Mouse (Mus musculus) heart, embryonic 11.5 days (tissue): ENCODE results near the gene Prss44. TPM values are rescaled to one million over a fixed set of nuclear protein-coding genes. Genes with fewer than 3 reads are reported as not detected.
"Not testable (repeated sequence)": the region's sequence is repeated elsewhere in the genome, so short reads cannot be mapped to it uniquely, and the experiment has no call there.

ENCODE experiments used
- ATAC-seq: fragments of 200-750 bp; cut with Nextera tagmentation; replicated peaks from 2 replicates; pipeline ENCODE4 v1.8.0; 2017; ENCODE audit warnings: moderate library complexity; ENCODE audit not compliant: insufficient number of reproducible peaks, low FRiP score, low TSS enrichment
- H3K27ac ChIP-seq: fragments of 300-500 bp; sonication (generic); 2 replicates; pipeline ENCODE4 v1.5.1; 2014; ENCODE audit warnings: mild to moderate bottlenecking, low read depth, low read length
- H3K27me3 ChIP-seq: fragments of 300-500 bp; sonication (generic); 2 replicates; pipeline ENCODE4 v1.6.1; 2014; ENCODE audit warnings: mild to moderate bottlenecking, low read length, mixed read lengths; ENCODE audit not compliant: control insufficient read depth, insufficient read depth
- H3K36me3 ChIP-seq: fragments of 300-500 bp; sonication (generic); 2 replicates; pipeline ENCODE4 v1.6.1; 2014; ENCODE audit warnings: mild to moderate bottlenecking, low read length, moderate library complexity, mixed read lengths; ENCODE audit not compliant: control insufficient read depth, insufficient read depth
- H3K4me1 ChIP-seq: fragments of 300-500 bp; sonication (generic); 2 replicates; pipeline ENCODE4 v1.6.1; 2014; ENCODE audit warnings: low read length; ENCODE audit not compliant: control insufficient read depth, insufficient read depth
- H3K4me2 ChIP-seq: fragments of 300-500 bp; sonication (generic); 2 replicates; pipeline ENCODE4 v1.6.1; 2014; ENCODE audit warnings: mild to moderate bottlenecking, moderate library complexity
- H3K4me3 ChIP-seq: fragments of 300-500 bp; sonication (generic); 2 replicates; pipeline ENCODE4 v1.5.1; 2014; ENCODE audit warnings: low read depth, low read length
- H3K9ac ChIP-seq: fragments of 300-500 bp; sonication (generic); 2 replicates; pipeline ENCODE4 v1.6.1; 2014; ENCODE audit warnings: mild to moderate bottlenecking, low read depth, low read length, moderate library complexity
- H3K9me3 ChIP-seq: fragments of 300-500 bp; sonication (generic); replicated peaks from 2 replicates; pipeline ENCODE4 v1.6.1; 2016; ENCODE audit warnings: low read length; ENCODE audit not compliant: control insufficient read depth
- WGBS: fragments of 180-500 bp; shearing (Covaris S2); extraction: QIAGEN DNeasy Blood & Tissue Kit; methylation state at CpG from one replicate; pipeline ENCODE4 v1.1.7; 2014; ENCODE audit not compliant: insufficient replicate concordance; 5-methylcytosine and 5-hydroxymethylcytosine counted together
- polyA plus RNA-seq: library from polyadenylated mRNA; unstranded; fragments of >200 nt; fragmentation: Nextera tagmentation; extraction: Ambion mirVana; gene quantifications from 2 replicates; pipeline ENCODE4 v1.2.1, GENCODE M21; 2014

The Prss44 gene
- polyA plus RNA-seq, 1 experiment from 2014 or later: not detected

- not testable (repeated sequence) for H3K27ac ChIP-seq, H3K4me1 ChIP-seq, ATAC-seq, H3K4me3 ChIP-seq, H3K9ac ChIP-seq, H3K27me3 ChIP-seq, H3K36me3 ChIP-seq, H3K4me2 ChIP-seq, H3K9me3 ChIP-seq
Measured at GRCm38 (mm10) chr9:110820546-110820945, 6.8 kb downstream of the Prss44 start.

- Histone ChIP-seq H3K27ac (no peak overlapping the region), H3K4me1 (no peaks in the 10 kb centered on the region), H3K9ac (no peak overlapping the region), H3K27me3 (peaks cover 2% of the 10 kb centered on the region; the same call in 1 of the 2 replicates), H3K4me3 (no peak overlapping the region), H3K36me3 (no peaks in the 10 kb centered on the region), H3K9me3 (no peaks in the 10 kb centered on the region), H3K4me2 (no peak overlapping the region)
- 78% methylated on average over 7 of the region's 7 CpGs for WGBS
- ATAC-seq: no peak
Measured at GRCm38 (mm10) chr9:110821436-110821835, 7.6 kb downstream of the Prss44 start.

- H3K36me3 ChIP-seq: no peaks in the 10 kb centered on the region
- H3K4me3 ChIP-seq: no peak overlapping the region
- H3K4me2 ChIP-seq: no peak overlapping the region
- H3K27ac ChIP-seq: no peak overlapping the region
- ATAC-seq: no peak
- H3K9me3 ChIP-seq: no peaks in the 10 kb centered on the region
- 71% methylated on average over 4 of the region's 4 CpGs for WGBS
- H3K4me1 ChIP-seq: no peaks in the 10 kb centered on the region
- H3K9ac ChIP-seq: no peak overlapping the region
- H3K27me3 ChIP-seq: peaks cover 3% of the 10 kb centered on the region; the same call in 1 of the 2 replicates
Measured at GRCm38 (mm10) chr9:110825426-110825825, 11.6 kb downstream of the Prss44 start.

- H3K9ac ChIP-seq: no peak overlapping the region
- H3K27ac ChIP-seq: no peak overlapping the region
- 67% methylated on average over 7 of the region's 7 CpGs for WGBS
- H3K36me3 ChIP-seq: no peaks in the 10 kb centered on the region
- H3K9me3 ChIP-seq: no peaks in the 10 kb centered on the region
- peaks cover 3% of the 10 kb centered on the region; the same call in 1 of the 2 replicates for H3K27me3 ChIP-seq
- no peaks in the 10 kb centered on the region for H3K4me1 ChIP-seq
- no peak overlapping the region for H3K4me2 ChIP-seq
- no peak overlapping the region for H3K4me3 ChIP-seq
- ATAC-seq: no peak
Measured at GRCm38 (mm10) chr9:110825832-110826231, 12.0 kb downstream of the Prss44 start.

- Histone ChIP-seq H3K36me3 (no peaks in the 10 kb centered on the region), H3K9ac (no peak within 1 kb of the TSS), H3K9me3 (no peaks in the 10 kb centered on the region), H3K4me1 (no peaks in the 10 kb centered on the region), H3K27me3 (peaks cover 3% of the 10 kb centered on the region; the same call in 1 of the 2 replicates), H3K4me2 (no peak within 1 kb of the TSS), H3K27ac (no peak within 1 kb of the TSS), H3K4me3 (no peak within 1 kb of the TSS)
- ATAC-seq: no peak
- WGBS: 63% methylated on average over 3 of the region's 3 CpGs
Measured at GRCm38 (mm10) chr9:110826390-110826789, 12.6 kb downstream of the Prss44 start, which contains the start of gene Prss43. Prss43 (plus strand) TSS chr9:110826690.

- no peak for ATAC-seq
- Histone ChIP-seq H3K27me3 (no peaks in the 10 kb centered on the region), H3K4me1 (no peaks in the 10 kb centered on the region), H3K36me3 (no peaks in the 10 kb centered on the region), H3K4me3 (no peak overlapping the region), H3K4me2 (no peak overlapping the region), H3K9me3 (no peaks in the 10 kb centered on the region), H3K27ac (no peak overlapping the region), H3K9ac (no peak overlapping the region)
- WGBS: 72% methylated on average over 5 of the region's 5 CpGs
Measured at GRCm38 (mm10) chr9:110833021-110833420, 19.2 kb downstream of the Prss44 start.

- no peaks in the 10 kb centered on the region for H3K4me1 ChIP-seq
- WGBS: 63% methylated on average over 19 of the region's 19 CpGs
- H3K4me3 ChIP-seq: no peak within 1 kb of the TSS
- H3K9me3 ChIP-seq: no peaks in the 10 kb centered on the region
- ATAC-seq: no peak
- no peak within 1 kb of the TSS for H3K27ac ChIP-seq
- no peaks in the 10 kb centered on the region for H3K36me3 ChIP-seq
- H3K9ac ChIP-seq: no peak within 1 kb of the TSS
- H3K4me2 ChIP-seq: peak within 1 kb of the TSS; percentile 20; the same call in 1 of the 2 replicates
- no peaks in the 10 kb centered on the region for H3K27me3 ChIP-seq
Measured at GRCm38 (mm10) chr9:110834411-110834810, 20.6 kb downstream of the Prss44 start, which contains the start of gene Prss45. Prss45 (plus strand) TSS chr9:110834588.

GRCm38 (mm10) chr9:110834961-110835360, 21.2 kb downstream of the Prss44 start:
- no peak for ATAC-seq
- Histone ChIP-seq H3K4me2 (peak overlapping the region; percentile 20; the same call in 1 of the 2 replicates), H3K9ac (no peak overlapping the region), H3K9me3 (no peaks in the 10 kb centered on the region), H3K36me3 (no peaks in the 10 kb centered on the region), H3K4me3 (no peak overlapping the region), H3K4me1 (no peaks in the 10 kb centered on the region), H3K27me3 (no peaks in the 10 kb centered on the region), H3K27ac (no peak overlapping the region)
- WGBS: 24% methylated on average over 10 of the region's 10 CpGs

- Histone ChIP-seq H3K4me2 (no peak overlapping the region), H3K9ac (no peak overlapping the region), H3K9me3 (no peaks in the 10 kb centered on the region), H3K27me3 (no peaks in the 10 kb centered on the region), H3K4me1 (no peaks in the 10 kb centered on the region), H3K27ac (no peak overlapping the region), H3K36me3 (no peaks in the 10 kb centered on the region), H3K4me3 (no peak overlapping the region)
- ATAC-seq: no peak
- 68% methylated on average over 2 of the region's 2 CpGs for WGBS
Measured at GRCm38 (mm10) chr9:110836112-110836511, 22.3 kb downstream of the Prss44 start.
